Mouse (Mus musculus): ENCODE results near the gene Dpep3. TPM values are rescaled to one million over a fixed set of nuclear protein-coding genes. Genes with fewer than 3 reads are reported as not detected.

Dpep3 gene
- total RNA-seq, 4 experiments from 2014 or later: not detected

DNA sequence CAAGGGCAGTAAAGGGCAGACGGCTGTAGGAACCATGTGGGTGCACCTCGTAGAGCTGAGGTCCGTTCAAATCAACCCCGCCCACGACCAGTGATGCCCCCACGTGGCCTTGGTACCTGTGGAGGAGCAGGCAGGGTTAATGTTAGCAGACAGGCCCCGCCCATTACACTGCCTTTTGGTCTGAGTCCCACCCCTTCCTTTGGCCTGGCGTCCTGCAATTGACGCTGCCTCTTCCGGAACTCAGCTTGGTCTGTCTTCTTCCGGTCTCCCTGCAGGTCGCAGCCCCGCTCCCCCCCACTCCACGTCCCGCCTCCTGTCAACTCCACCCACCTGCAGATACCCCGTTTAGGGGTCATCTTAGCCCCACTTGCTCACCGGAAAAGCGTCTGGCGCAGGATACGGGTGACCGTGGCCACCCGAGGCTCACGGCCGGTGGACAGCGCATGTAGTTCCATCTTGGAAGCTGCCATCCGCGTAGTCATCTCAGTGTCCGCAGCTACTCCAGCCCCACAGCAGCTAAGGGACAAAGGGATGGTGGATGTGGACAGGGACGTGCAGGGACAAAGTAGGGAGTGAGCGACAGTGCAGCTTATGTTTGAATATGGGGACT lies 42.3 kb downstream of the Dpep3 start:
- peak; percentile 85 to 86 for DNase-seq (ENCODE audit: low spot score in 2 of 2)

DNA sequence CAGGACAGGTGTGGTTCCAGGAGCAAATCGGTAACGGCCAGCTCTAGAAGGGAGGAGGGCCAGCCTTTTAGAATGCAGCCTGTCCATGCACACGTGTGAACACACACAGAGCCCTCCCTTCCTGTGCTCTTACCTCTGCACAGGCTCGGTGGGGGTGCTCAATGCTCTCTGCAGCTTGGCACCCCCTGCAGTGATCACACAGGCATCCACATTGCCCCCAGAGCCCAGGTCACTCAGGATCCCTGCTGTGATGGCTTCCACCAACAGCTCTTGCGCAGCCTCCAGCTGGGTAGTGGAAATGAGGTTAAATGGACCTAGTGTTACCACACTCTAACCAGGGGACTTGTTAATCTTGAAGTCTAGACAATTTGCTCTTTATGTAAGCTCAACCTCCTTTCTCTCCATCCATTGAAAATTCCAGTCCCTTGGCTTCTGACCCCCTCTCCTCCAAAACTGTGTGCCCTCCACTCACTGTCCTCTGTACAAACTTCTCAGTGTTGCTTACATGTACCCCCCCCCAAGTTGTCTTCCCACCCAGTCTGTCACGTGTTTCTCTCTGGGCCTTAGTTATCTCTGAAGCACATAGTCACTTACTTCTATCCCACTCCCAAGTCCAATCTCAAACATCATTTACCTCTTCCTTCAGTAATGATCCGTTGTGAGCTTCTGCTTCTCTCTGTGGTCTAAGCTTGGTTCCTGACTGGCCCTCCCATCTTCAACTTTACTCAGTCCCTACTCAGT lies 43.2 kb downstream of the Dpep3 start:
- DNase-seq (ENCODE audit: low spot score in 2 of 2): no peak

DNA sequence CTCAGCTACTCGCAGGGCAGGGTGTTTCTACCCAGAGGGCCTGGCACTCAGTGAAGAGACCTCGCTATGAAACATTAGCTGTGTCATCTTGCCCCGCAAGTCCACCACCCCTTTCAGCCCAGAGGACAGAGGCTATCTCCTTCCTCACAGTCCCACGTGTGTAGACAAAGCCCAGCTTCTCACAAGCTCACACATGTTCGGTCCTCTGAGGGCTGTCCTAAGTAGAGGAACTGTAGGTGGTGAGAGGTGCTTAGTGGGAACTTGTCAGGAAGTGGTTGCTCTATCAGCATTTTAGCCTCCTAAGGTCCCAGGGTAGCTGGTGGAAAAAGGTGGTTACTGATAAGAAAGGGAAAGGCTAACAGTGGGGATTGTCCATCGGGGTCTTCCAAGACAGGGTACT lies 44.1 kb downstream of the Dpep3 start:
- no peak for DNase-seq (ENCODE audit: low spot score in 2 of 2)

DNA sequence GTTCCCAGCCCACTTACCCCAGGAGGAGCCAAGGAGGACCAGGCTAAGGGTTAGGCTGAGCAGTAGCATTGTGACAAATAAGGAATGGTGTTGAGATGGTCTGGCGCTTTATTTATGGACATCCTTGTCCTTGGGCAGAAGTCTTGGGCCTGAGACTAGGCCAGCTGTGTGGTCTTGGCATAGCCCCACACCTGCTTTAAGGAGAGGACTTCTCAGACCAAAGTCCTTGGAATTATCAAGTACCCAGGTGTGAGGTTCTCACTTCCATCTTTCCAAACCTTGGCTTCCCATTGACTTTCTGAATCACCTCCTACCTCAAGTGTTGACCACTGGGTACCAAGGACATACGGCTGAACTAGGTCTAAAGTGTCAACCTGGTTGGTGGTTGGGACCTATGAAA lies 45.5 kb downstream of the Dpep3 start, which contains the start of gene Ctrl:
Gene Ctrl (minus strand): TSS at position 101 of the 400 bp plus-strand sequence.
- DNase-seq (ENCODE audit: low spot score in 2 of 2): no peak

DNA sequence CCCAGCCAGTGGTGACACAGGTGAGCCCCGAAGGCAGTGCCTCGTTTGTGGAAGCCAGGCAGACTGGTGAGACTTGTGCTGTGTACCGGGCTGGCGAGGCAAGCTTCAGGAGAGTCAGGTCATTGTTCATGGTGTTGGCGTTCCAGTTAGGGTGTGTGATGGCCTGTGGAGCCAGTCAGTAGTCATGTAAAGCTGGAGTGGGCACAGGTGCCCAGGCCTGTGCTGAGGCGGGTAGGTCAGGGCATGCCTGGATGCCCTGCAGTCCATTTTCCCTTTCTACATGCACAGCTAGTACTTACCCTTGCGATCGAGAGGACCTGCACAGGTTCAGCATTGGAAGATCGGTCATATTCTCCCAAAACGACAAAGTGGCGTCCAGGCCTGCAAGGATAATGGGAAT lies 46.7 kb downstream of the Dpep3 start:
- no peak for DNase-seq (ENCODE audit: low spot score in 2 of 2)

DNA sequence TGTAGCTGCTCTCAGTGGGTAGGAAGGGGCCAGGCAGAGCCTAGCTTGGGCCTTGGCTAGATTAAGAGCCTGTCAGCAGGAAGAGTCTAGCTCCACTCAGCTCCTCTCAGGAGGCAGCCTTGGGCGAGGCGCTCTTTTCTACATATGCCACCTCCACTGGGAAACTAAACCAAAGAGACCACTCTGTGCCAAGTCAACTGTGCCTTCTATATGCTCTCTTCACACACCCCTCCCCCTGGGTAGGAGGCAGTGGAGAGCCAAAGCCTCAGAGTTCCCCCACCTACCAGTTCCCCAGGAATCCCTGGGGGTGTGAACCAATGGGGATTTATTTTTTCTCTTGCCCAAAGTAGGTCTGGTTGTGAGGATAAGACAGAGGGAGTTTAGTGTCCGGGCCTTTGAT lies 48.0 kb downstream of the Dpep3 start:
- DNase-seq (ENCODE audit: low spot score in 2 of 2): no peak

DNA sequence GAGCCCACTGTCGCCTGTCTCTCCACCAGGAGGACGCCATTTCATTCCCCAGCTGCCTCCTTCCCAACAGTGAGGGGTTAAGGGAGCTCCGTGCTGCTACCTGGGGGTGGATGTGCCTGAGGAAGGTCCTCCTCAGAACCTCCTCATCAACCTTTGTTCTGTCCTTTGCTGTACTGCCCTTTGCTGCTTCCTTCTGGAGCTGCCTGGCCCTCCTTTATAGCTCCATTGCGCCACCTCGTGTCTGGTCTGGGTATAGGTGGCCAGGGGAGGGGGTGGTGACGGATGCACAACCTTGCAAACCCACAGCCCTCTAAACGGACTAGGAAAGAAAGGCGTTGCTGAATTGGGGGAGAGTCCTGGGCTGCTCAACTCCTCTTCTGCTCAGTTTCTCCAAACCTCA lies 48.6 kb downstream of the Dpep3 start:
- DNase-seq (ENCODE audit: low spot score in 2 of 2): peak in 1 of 2 experiments; percentile 74

DNA sequence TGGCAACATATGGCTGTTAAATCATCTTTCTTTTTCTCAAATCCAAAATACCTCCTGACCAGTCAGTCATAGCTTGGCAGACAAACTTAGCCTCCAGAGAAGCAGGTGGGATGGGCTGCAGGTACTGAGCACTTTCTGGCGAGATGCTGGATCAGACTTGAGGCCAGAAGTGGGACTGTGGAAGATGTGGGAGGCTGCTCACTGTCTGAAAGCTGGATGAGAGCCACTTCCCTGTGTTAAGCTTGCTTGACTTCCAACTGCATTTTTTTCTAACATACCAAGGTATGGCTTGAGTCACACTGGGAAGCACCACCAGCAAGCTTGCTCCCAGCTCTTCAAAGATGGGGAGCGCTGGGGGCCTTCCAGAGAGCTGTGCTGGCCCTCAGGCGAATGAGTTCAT lies 54.1 kb downstream of the Dpep3 start:
- no peak for DNase-seq (ENCODE audit: low spot score in 2 of 2)

Small RNAs within 50 kb of the gene (microRNA-seq; reads per million reads assigned to microRNA genes)
- gene Mir7074: 0 to 0.25 reads per million in 2 experiments

Other genes with a start within 250 kb of the Dpep3 start
- gene Gfod2, start 220.8 kb downstream of the Dpep3 start, total RNA-seq (2022): 10 to 100 TPM; 17.8 to 21.3 (median 19.8) TPM
- 10 to 100 TPM; 24.0 to 28.4 (median 26.2) TPM for gene Ranbp10, start 152.1 kb downstream of the Dpep3 start, total RNA-seq (2022)
- gene Tsnaxip1, start 151.7 kb downstream of the Dpep3 start, total RNA-seq (2022): under 1 TPM in 3 of 4 experiments, not detected in 1; 0.18 to 0.49 (median 0.31) TPM
- gene Cenpt, start 126.2 kb downstream of the Dpep3 start, total RNA-seq (2022): 10 to 100 TPM; 11.6 to 18.5 (median 14.0) TPM
- 10 to 100 TPM; 36.4 to 39.7 (median 38.3) TPM for gene Thap11, start 124.3 kb downstream of the Dpep3 start, total RNA-seq (2022)
- 10 to 100 TPM; 12.8 to 36.2 (median 22.6) TPM for gene Nutf2, start 118.8 kb downstream of the Dpep3 start, total RNA-seq (2022)
- gene Edc4, start 98.5 kb downstream of the Dpep3 start, total RNA-seq (2022): 10 to 100 TPM; 65.0 to 72.8 (median 69.3) TPM
- gene Nrn1l, start 85.9 kb downstream of the Dpep3 start, total RNA-seq (2022): 1 to 10 TPM in 2 of 4 experiments, under 1 TPM in 1, not detected in 1; 0.92 to 2.9 (median 2.7) TPM
- 1 to 10 TPM; 7.5 to 9.6 (median 9.1) TPM for gene Pskh1, start 79.0 kb downstream of the Dpep3 start, total RNA-seq (2022)
- gene Ctrl, start 45.6 kb downstream of the Dpep3 start, total RNA-seq (2022): 1 to 10 TPM in 1 of 4 experiments, under 1 TPM in 3; 0.74 to 2.0 (median 0.82) TPM
- 10 to 100 TPM; 59.9 to 90.3 (median 75.5) TPM for gene Psmb10, start 41.0 kb downstream of the Dpep3 start, total RNA-seq (2022)
- gene Lcat, start 36.0 kb downstream of the Dpep3 start, total RNA-seq (2022): 10 to 100 TPM; 30.9 to 47.5 (median 35.4) TPM
- gene Slc12a4, start 13.3 kb downstream of the Dpep3 start, total RNA-seq (2022): 10 to 100 TPM; 19.4 to 24.7 (median 22.1) TPM
- 10 to 100 TPM; 20.5 to 23.4 (median 21.8) TPM for gene Dus2, start 11.9 kb upstream of the Dpep3 start, total RNA-seq (2022)
- gene Dpep2nb, start 26.5 kb upstream of the Dpep3 start, total RNA-seq (2022): not detected
- gene Ddx28, start 32.5 kb upstream of the Dpep3 start, total RNA-seq (2022): 10 to 100 TPM; 12.9 to 15.3 (median 13.6) TPM
- gene Nfatc3, start 79.4 kb upstream of the Dpep3 start, total RNA-seq (2022): 10 to 100 TPM; 13.0 to 14.3 (median 14.0) TPM
- gene Esrp2, start 157.5 kb upstream of the Dpep3 start, total RNA-seq (2022): under 1 TPM in 2 of 4 experiments, not detected in 2; 0.09 to 0.43 TPM
- gene Pla2g15, start 171.0 kb upstream of the Dpep3 start, total RNA-seq (2022): 10 to 100 TPM; 28.2 to 36.0 (median 29.8) TPM
- gene Slc7a6, start 189.4 kb upstream of the Dpep3 start, total RNA-seq (2022): 10 to 100 TPM; 22.3 to 31.9 (median 27.5) TPM
- 10 to 100 TPM; 22.2 to 29.7 (median 26.8) TPM for gene Slc7a6os, start 231.5 kb upstream of the Dpep3 start, total RNA-seq (2022)
- gene Prmt7, start 231.5 kb upstream of the Dpep3 start, total RNA-seq (2022): 10 to 100 TPM; 32.8 to 43.7 (median 36.4) TPM